Mouse (Mus musculus) layer of hippocampus, postnatal 14 days (tissue): ENCODE measurements around the gene Doc2g. TPM values are rescaled to one million over a fixed set of nuclear protein-coding genes. Genes with fewer than 3 reads are reported as not detected.
A peak's percentile ranks its signal among the peaks of the same experiment; 100 is the strongest.

Source experiments
- DNase-seq, 2 experiments: peaks; one replicate each; pipeline ENCODE4 v3.0.0; 2021 to 2022; ENCODE audit warnings: low spot score in 2 of 2, mixed read lengths in 1 of 2
- total RNA-seq, 2 experiments: library from RNA; stranded (reverse); gene quantifications; 2 replicates each; pipeline ENCODE4 v1.2.3; 2021

Gene Doc2g
- total RNA-seq, 2 experiments from 2014 or later, result 2.3 to 3.0 TPM

- no peak for DNase-seq
These were observed 14.4 kb upstream of the Doc2g start for GRCm38 (mm10) chr19:3988750-3989149.

GRCm38 (mm10) chr19:3990804-3991203, 12.3 kb upstream of the Doc2g start:
- DNase-seq, result no peak

DNA sequence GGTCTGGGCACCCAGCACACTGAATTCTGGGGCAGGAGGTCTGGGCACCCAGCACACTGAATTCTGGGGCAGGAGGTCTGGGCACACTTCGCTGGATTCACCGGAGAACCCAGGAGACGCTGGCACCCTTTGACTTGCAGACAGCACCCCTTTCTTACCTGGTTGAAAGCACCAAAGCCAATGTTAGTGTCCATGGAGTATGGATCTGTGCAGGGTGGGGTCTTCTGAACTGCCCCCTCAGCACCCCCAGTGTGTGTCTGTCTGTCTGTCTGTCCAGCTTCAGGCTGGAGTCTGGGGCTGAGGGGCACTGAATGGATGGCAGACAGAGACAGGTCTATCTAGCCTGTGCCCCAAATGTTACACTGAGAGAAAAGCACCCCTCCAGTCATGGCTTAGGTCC, 11.6 kb upstream of the Doc2g start:
- DNase-seq, result no peak

- DNase-seq, result no peak
These were observed 11.1 kb upstream of the Doc2g start for GRCm38 (mm10) chr19:3991966-3992365.

- DNase-seq, result no peak
These were observed 10.7 kb upstream of the Doc2g start, which contains the start of gene Tbx10 for GRCm38 (mm10) chr19:3992416-3992815. Gene Tbx10 (plus strand): TSS chr19:3992752.

DNA sequence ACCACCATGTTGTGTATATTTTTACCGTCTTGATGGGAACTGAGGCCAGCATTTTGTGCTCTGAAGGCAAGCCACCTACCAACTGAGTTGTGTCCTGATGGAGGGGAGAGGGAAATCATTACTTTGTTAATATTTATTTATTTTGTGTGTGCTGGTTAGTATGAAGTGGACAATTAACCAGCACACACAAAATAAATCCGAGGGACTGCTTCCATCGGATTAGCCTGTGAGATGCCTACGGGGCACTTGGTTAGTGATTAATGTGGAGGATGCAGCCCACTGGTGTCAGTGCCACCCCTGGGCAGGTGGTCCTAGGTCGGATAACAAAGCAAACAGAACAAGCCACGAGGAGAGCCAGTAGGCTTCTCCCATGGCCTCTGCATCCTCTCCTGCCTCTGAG, 8.2 kb upstream of the Doc2g start:
- DNase-seq, result no peak

DNA sequence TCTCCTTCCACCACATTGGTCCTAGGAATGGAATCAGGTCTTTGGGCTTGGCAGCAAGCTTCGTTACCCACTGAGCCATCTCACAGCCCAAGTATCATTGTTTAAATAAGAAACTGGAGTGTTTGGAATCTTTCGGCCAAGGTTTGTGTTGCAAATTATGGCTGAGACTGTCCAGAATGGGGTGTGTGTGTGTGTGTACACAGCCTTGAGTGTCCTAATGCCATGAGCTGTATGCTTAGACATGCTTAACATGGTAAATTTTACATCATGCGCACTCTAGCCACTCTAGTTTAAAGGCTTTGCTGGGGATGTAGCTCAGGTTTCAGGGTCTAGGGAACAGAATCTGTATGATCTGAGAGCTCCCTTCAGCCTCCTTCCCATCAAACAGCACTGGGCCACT, 7.6 kb upstream of the Doc2g start:
- no peak for DNase-seq

- DNase-seq, result no peak
These were observed 7.0 kb upstream of the Doc2g start for GRCm38 (mm10) chr19:3996106-3996505.

DNA sequence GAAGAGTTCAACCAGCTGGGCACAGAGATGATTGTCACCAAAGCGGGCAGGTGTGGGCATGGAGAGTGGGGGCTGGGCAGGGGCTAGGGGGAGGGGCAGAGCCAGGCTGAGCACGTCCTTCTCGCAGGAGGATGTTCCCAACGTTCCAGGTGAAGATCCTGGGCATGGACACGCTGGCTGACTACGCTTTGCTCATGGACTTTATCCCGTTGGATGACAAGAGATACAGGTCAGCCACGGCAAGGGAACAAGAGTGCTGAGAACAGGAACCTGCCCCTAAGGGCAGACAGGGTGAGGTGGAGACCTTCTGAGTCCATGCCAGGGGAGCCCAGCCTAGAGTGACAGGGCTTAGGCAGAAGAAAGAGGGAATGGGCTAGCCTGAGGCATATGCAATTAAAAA, 6.4 kb upstream of the Doc2g start:
- no peak for DNase-seq

DNA sequence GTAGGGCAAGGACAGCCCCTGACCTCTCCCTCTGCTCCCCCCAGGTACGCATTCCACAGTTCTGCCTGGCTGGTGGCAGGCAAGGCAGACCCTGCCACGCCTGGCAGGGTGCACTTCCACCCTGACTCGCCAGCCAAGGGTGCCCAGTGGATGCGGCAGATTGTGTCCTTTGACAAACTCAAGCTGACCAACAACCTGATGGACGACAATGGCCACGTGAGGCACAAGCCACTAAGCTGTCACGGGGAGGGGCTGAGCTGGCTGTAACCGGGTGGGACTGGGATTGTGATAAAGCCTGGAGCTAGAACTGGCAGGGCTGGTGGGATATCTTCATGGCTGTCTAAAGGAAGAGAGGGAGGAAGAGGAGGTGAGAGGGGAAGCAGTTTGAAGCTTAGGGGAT, 5.9 kb upstream of the Doc2g start:
- DNase-seq, result no peak

DNA sequence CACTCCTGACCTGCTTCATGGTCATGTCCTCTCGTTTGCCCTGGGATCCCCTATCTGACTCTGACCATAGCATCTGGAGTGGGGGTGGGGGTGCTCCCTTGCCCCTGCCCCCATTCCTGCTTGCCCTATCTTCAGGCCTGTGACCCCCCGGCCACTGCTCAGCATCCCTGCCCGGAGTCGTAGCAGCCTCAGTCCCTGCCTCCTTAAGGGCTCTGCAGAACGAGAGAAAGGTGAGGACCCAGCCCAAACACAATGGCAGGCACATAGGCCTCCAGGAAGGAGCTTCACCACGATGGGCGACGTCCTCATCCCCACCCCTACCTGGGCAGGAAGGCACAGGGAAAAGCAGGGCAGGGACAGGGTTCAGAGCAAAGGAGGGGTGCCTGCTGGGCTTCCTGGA, 4.8 kb upstream of the Doc2g start:
- DNase-seq, result no peak

- DNase-seq, result no peak
These were observed 3.9 kb upstream of the Doc2g start for GRCm38 (mm10) chr19:3999121-3999730.

DNA sequence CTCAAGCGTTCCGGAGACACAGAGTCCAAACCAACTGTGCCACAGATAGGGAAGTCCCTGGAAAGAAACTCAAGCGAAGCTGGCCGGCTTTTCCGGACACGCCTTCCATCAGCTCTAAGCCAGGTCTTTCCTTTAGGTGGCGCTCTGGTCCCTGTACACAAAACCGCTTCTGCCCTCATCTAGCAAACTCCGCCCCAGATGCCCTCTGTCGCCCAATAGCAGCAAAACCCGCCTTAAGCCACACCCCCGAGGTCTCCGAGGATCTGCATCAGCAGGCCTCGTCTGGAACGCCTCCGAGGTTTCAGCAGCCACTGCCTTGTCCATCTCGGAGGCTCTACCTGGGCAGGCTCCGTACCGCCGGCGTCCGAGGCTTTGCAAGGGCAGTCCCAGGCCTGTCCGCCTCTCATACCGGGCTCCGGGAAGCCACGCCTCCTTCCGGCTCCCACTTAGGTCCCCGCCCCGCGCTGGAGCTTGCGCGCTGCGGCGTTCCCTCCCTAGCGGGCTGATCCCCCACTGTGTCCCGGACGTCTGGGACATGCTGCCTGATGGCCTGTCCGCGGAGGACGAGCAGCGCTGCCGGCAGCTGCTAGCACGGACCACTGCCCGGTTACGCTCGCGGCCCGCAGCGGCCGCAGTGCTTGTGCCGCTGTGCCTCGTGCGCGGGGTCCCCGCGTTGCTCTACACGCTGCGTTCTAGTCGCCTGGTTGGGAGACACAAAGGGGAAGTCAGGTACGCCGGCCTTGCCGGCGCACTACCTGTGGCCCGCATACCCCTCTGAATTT, 2.8 kb upstream of the Doc2g start, which contains the start of the genes Nudt8 and Gm49405:
Nudt8 (plus strand) TSS at position 462 of the 782 bp plus-strand sequence.
Gm49405 (plus strand) TSS at position 508 of the 782 bp plus-strand sequence.
- DNase-seq, result peak; percentile 96 to 98

DNA sequence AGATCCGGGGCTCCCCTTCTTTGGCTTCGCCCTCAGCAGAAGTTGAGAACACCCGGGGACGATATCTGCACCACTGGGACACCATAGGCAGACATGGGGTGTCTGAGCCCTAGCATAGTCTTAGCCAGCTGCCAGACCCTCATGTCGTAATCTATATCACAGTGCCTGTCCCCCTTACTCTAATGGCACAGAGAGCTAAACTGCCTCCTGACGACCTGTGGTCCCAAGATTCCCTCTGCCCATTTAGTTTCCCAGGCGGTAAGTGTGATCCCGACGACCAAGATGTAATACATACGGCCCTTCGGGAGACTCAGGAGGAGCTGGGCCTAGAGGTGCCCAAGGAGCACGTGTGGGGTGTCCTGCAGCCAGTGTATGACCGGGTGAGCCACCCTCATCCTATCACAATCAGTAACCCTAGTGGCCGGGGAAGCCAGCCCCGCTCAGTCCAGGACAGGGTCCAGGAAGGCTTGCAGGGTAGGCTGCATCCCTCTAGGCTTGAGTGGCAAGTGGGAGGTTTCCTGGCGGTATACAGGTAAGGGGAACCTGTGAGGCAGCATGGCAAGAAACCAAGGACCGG, 2.1 kb upstream of the Doc2g start:
- DNase-seq, result no peak

DNA sequence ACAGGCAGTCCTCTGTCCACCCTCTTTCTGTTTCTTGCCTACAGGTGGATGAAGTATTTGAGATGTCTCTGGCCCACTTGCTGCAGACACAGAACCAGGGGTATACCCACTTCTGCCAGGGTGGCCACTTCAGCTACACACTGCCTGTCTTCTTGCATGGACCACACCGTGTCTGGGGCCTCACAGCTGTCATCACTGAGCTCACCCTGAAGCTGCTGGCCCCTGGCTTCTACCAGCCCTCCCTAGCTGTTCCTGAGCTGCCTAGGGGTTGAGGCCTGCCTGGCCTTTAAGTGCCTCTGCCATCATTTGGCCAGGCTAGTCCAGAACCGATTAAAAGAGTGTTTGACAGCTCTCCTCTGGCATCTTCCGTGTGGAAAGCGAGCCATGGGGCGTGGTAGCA, 1.4 kb upstream of the Doc2g start:
- DNase-seq, result no peak

DNA sequence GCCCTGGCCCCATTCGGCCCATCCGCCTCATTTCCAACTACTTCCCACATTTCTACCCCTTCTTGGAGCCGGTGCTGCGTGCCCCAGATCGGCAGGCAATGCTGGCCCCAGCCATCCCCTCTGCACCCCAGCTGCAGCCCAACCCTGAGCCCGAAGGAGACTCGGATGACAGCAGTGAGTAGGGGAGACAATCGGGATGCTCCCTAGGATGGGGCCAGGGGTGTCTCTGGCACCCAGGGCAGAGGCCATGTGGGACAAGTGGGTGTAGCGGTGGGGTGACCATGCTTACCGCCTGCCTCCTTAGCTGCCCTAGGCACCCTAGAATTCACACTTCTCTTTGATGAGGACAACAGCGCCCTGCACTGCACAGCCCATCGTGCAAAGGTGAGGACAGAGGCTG, 528 bp downstream of the Doc2g start:
- no peak for DNase-seq

DNA sequence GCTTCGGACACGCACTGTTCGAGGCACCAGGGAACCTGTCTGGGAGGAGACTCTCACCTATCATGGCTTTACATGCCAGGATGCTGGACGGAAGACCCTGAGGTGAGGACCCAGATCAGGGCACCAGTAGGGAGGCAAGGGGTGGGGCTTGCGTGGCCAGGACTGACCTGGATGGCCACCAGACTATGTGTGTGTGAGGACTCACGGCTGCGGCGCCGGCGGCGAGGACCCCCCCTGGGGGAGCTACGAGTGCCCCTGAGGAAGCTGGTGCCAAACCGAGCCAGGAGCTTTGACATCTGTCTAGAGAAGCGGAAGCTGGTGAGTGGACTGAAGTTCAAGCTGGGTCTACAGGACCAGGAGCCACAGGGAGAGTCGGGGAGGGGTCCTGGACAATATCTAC, 1.2 kb downstream of the Doc2g start:
- no peak for DNase-seq

DNA sequence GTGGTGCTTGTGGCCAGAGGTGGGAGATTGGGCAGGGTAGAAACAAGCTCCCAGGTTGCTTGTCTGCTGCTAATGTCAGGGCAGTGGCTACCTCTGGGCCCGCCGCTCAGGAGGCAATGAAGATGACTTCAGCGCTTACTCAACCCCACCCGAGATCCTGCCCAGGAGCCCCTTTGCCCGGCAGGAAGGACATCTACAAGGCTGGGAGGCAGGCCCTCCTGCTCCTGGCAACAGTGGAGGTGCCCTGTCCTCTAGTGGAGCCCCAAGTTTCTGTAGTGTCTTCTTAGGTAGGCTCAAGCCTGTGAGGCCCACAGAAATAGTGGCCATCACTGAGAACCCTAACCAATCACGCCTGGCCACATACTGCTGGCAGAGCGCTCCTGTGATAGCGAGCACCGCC, 2.0 kb downstream of the Doc2g start:
- no peak for DNase-seq

DNA sequence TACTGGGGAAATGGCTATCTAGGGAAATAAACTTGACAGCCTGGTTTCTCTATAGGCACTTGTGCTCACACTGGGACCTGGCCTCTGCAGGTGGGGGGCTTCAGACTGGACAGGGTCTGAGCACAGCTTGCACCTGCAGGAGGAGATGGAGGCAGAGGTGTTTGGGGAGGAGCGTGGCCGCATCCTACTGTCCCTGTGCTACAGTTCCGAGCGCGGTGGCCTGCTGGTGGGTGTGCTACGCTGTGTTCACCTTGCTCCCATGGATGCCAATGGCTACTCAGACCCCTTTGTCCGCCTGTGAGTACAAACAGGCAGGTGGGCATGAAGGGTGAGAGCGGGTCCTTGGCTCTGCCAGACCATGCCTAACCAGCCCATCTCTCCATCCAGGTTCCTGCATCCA, 2.9 kb downstream of the Doc2g start:
- no peak for DNase-seq

DNA sequence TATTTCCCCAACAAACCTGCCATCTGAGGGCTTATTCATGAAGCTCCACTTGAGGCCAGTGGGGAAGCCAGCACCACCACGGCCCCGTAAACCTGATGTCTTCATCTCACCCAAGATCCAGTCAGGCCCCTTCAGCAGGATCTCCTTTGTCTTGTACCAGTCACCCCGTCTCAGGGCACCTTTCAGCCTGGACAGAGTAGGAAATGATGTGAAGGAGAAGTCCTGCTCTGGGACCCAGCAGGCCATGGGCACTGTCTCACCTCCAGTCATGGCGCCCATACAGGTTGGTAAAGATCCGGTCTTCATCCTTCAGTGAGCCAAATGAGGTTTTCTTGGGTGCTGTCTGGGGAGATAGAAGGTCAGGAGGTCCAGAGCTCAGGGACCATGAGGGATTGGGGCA, 8.0 kb downstream of the Doc2g start:
- no peak for DNase-seq

- DNase-seq, result peak; percentile 96 to 99
These were observed 9.4 kb downstream of the Doc2g start, which contains the start of gene Ndufv1 for GRCm38 (mm10) chr19:4012432-4013022. Gene Ndufv1 (minus strand): TSS chr19:4012806.

GRCm38 (mm10) chr19:4013066-4013465, 10.0 kb downstream of the Doc2g start:
- DNase-seq, result no peak
